Mouse (Mus musculus): ENCODE measurements at regions not wholly inside any gene's neighbourhood (a gene's known extent, or its start where the extent isn't known, plus 50 kb on each side); places are given as distances from the start of the nearest gene placed in this dataset.

DNA sequence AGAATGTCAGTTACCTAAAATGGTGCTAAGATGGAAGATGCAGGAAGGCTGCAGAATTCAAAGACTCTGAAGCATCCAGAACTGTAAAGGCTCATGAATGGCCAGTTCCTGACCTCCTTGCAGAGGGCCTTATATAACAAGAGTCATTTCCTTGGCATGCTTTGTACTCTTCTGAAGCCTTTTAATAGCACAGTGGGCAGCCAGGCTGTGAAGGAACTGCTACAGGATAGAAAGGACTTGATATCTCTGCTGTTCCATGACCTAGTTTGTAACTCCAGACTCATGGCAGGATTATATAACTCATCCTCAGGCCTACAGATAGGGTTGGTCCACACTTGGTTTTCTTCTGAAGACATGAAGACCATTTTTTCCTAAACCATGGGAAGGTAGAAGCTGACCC lies 143.7 kb upstream of the Mmadhc start:
- no peak for ATAC-seq (replicated peaks; ENCODE audit: insufficient number of reproducible peaks, low FRiP score, low TSS enrichment, poor library complexity, severe bottlenecking)

DNA sequence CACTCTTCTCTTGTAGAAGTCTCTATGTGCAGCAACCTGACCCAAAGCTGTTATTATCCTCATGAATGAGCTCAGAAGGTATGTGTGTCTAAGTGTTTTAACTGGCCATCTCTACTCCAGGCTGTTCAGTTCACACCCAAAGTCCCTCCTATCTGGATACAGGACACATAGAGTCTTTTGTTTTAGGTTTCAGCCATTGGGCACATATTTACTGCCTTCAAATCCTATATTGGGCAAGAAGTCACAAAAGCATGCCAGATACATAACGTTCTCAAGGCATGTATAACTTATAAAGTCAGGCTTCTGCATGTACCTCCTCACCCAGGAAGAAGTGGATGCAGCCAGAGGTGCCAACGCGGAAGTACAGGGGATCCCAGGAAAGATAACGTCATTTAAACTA lies 136.6 kb upstream of the Mmadhc start:
- no peak for ATAC-seq (replicated peaks; ENCODE audit: insufficient number of reproducible peaks, low FRiP score, low TSS enrichment, poor library complexity, severe bottlenecking)

GRCm38 (mm10) chr2:50425151-50425550 lies 128.6 kb upstream of the Mmadhc start:
- ATAC-seq (replicated peaks; ENCODE audit: insufficient number of reproducible peaks, low FRiP score, low TSS enrichment, poor library complexity, severe bottlenecking) = no peak

DNA sequence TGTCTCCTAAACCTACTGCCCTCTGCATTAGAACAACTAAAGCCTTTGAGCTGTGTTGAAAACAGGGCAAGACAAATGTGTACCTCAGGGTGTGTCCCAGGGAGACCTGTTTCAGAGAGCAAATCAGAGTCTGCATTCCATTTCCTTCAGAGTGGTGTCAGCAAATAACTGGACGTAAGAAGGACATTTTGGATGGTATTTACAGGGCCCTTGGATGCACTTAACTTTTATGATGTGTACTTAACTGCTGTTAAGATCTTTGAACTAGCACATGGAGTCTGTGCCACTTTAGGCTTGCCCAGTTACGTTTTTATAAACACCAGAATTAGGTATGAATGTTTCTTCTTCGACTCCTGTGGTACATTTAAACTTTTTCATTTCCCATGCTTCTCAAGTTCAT lies 123.0 kb upstream of the Mmadhc start:
- no peak for ATAC-seq (replicated peaks; ENCODE audit: insufficient number of reproducible peaks, low FRiP score, low TSS enrichment, poor library complexity, severe bottlenecking)

DNA sequence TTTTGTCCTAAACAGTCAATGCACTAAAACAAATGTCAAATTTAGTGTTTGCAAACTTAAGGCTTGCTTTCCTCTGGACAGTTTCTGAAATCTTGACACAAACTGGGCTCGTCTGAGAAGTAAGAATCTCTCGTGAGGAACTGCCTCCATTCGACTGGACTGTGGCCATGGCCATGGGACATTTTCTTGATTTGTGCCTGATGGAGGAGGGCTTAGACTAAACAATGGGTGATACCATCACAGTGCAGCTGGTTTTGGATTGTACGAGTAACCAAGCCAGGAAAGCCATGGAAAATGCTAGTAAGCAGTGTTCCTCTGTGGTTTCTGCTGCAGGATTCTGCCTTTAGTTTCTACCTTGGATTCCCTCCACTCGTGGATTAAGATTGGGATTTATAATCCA lies 121.0 kb upstream of the Mmadhc start:
- ATAC-seq (replicated peaks; ENCODE audit: insufficient number of reproducible peaks, low FRiP score, low TSS enrichment, poor library complexity, severe bottlenecking) = no peak

GRCm38 (mm10) chr2:50417135-50417534 lies 120.5 kb upstream of the Mmadhc start:
- no peak for ATAC-seq (replicated peaks; ENCODE audit: insufficient number of reproducible peaks, low FRiP score, low TSS enrichment, poor library complexity, severe bottlenecking)

GRCm38 (mm10) chr2:50416056-50416455 lies 119.5 kb upstream of the Mmadhc start:
- no peak for ATAC-seq (replicated peaks; ENCODE audit: insufficient number of reproducible peaks, low FRiP score, low TSS enrichment, poor library complexity, severe bottlenecking)

GRCm38 (mm10) chr2:50405932-50406331 lies 109.3 kb upstream of the Mmadhc start:
- ATAC-seq (replicated peaks; ENCODE audit: insufficient number of reproducible peaks, low FRiP score, low TSS enrichment, poor library complexity, severe bottlenecking) = no peak

- no peak for ATAC-seq (replicated peaks; ENCODE audit: insufficient number of reproducible peaks, low FRiP score, low TSS enrichment, poor library complexity, severe bottlenecking)
Measured at GRCm38 (mm10) chr2:50403106-50403505, 106.5 kb upstream of the Mmadhc start.

- ATAC-seq (replicated peaks; ENCODE audit: insufficient number of reproducible peaks, low FRiP score, low TSS enrichment, poor library complexity, severe bottlenecking) = no peak
Measured at GRCm38 (mm10) chr2:50398576-50398975, 102.0 kb upstream of the Mmadhc start.

GRCm38 (mm10) chr2:50377609-50378413 lies 81.2 kb upstream of the Mmadhc start:
- ATAC-seq (replicated peaks; ENCODE audit: insufficient number of reproducible peaks, low FRiP score, low TSS enrichment, poor library complexity, severe bottlenecking) = no peak

DNA sequence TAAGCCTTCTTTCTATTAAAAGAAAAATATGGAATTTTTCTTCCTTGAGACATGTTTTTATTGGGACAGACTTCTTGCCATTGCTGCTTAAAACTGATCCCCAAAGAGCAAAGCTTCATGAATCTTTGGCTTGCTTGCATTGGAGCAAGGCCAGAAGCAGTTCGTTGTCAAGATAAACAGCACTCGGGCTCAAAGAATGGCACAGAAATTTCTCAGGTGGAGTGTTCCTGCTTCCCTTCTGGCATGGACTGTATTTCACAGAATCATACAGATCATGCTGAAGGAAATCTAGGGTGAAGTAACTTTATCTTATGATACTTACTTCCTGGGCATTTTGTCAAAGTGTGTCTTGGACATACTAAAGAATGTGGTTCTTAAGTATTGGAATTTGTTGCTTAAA lies 77.0 kb upstream of the Mmadhc start:
- no peak for ATAC-seq (replicated peaks; ENCODE audit: insufficient number of reproducible peaks, low FRiP score, low TSS enrichment, poor library complexity, severe bottlenecking)

- no peak for ATAC-seq (replicated peaks; ENCODE audit: insufficient number of reproducible peaks, low FRiP score, low TSS enrichment, poor library complexity, severe bottlenecking)
Measured at GRCm38 (mm10) chr2:50373006-50373405, 76.4 kb upstream of the Mmadhc start.

DNA sequence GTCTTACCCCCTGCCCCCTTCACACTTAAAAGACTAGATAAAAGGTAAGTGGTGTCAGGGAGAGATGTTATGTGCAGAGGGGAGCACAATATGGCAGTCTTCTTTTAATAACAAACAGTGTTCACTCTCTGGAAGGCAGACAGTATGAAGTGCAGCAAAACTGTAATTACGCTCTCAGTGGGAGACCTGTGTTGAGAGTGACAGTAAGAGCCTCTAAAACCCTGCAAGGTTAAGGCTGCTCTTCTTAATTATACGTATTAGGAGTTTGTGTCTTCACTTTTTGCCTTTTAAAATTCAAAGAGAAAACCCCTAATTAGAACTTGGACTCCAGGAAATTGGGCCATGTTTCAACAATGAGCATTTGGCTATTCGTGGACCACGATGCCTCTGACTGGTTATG lies 72.2 kb upstream of the Mmadhc start:
- ATAC-seq (replicated peaks; ENCODE audit: insufficient number of reproducible peaks, low FRiP score, low TSS enrichment, poor library complexity, severe bottlenecking) = no peak

- ATAC-seq (replicated peaks; ENCODE audit: insufficient number of reproducible peaks, low FRiP score, low TSS enrichment, poor library complexity, severe bottlenecking) = no peak
Measured at GRCm38 (mm10) chr2:50368351-50368750, 71.8 kb upstream of the Mmadhc start.

DNA sequence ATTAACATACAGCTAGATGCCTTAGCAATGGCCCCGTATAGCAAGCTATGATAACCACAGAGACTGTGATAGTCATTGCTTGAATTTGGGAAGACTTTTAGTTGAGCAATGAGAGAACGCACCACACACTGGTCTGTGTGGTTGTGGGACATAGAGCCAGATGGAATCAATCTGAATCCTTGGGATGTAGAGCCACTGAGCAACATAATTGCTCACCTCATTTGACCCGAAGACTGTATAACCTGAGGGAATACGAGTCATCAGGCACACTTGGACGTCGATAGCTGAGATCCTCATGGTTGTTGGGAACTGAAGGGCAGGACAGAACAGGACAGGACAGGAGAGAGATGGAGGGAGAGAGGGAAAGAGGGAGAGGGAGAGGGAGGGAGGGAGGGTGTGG lies 68.6 kb upstream of the Mmadhc start:
- ATAC-seq (replicated peaks; ENCODE audit: insufficient number of reproducible peaks, low FRiP score, low TSS enrichment, poor library complexity, severe bottlenecking) = no peak

GRCm38 (mm10) chr2:50356089-50356488 lies 59.5 kb upstream of the Mmadhc start:
- ATAC-seq (replicated peaks; ENCODE audit: insufficient number of reproducible peaks, low FRiP score, low TSS enrichment, poor library complexity, severe bottlenecking) = no peak

GRCm38 (mm10) chr2:50347486-50348265 lies 51.1 kb upstream of the Mmadhc start:
- ATAC-seq (replicated peaks; ENCODE audit: insufficient number of reproducible peaks, low FRiP score, low TSS enrichment, poor library complexity, severe bottlenecking) = no peak

Measured in monocyte, adult 5-6 weeks (primary cell).